In genomic region chr5:40034452-40034851, GRCm38 (mm10) we compare ENCODE assay signal across 18 mouse cellular contexts.
"Had no signal": no experiment of that assay in that cellular context is flagged by ENCODE, and none has a peak within 500 bp of the region (broad histone marks: within the 10 kb centered on the region; RNA-seq: fewer than 3 reads in every experiment).

No protein-coding gene starts in this region.

- DNase-seq: kidney, postnatal 10 days; kidney, postnatal 36 days; layer of hippocampus, postnatal 36 days; liver, embryonic 13.5 days; lung, adult 2 months; lung, postnatal 14 days; lung, postnatal 4 days; midbrain, embryonic 14.5 days; right cerebral cortex, postnatal 25 days; spleen, adult 18-20 months; thymus, adult 18-20 months; thymus, postnatal 36 days had no signal

- H3K36me3 ChIP-seq: kidney, embryonic 15.5 days; liver, embryonic 13.5 days; neural tube, embryonic 13.5 days; stomach, embryonic 15.5 days had no signal

- H3K9ac ChIP-seq: kidney, embryonic 15.5 days; liver, embryonic 13.5 days; neural tube, embryonic 13.5 days; stomach, embryonic 15.5 days had no signal

- H3K4me3 ChIP-seq: kidney, embryonic 15.5 days; left cerebral cortex, adult 2 months; liver, embryonic 13.5 days; myocyte; neural tube, embryonic 13.5 days; stomach, embryonic 15.5 days had no signal

- H3K27ac ChIP-seq: kidney, embryonic 15.5 days; left cerebral cortex, adult 2 months; liver, embryonic 13.5 days; neural tube, embryonic 13.5 days; stomach, embryonic 15.5 days had no signal

- H3K27me3 ChIP-seq: kidney, embryonic 15.5 days; liver, embryonic 13.5 days; neural tube, embryonic 13.5 days; stomach, embryonic 15.5 days had no signal

- H3K4me1 ChIP-seq: kidney, embryonic 15.5 days; liver, embryonic 13.5 days; neural tube, embryonic 13.5 days; stomach, embryonic 15.5 days had no signal

- H3K9me3 ChIP-seq: kidney, embryonic 15.5 days; liver, embryonic 13.5 days; neural tube, embryonic 13.5 days; stomach, embryonic 15.5 days had no signal

- H3K4me2 ChIP-seq: kidney, embryonic 15.5 days; liver, embryonic 13.5 days; midbrain, embryonic 11.5 days; neural tube, embryonic 13.5 days; stomach, embryonic 15.5 days had no signal
